In genomic region chr2:158155101-158155500, GRCm38 (mm10) we compare ENCODE assay signal across 11 mouse cellular contexts.
"Had no signal": no experiment of that assay in that cellular context is flagged by ENCODE, and none has a peak within 500 bp of the region (broad histone marks: within the 10 kb centered on the region; RNA-seq: fewer than 3 reads in every experiment).

No protein-coding gene starts in this region.

- H3K27me3 ChIP-seq: limb, embryonic 13.5 days; lung, embryonic 15.5 days; midbrain, embryonic 13.5 days; neural tube, embryonic 15.5 days had no signal

- H3K36me3 ChIP-seq: limb, embryonic 13.5 days; lung, embryonic 15.5 days; midbrain, embryonic 13.5 days; neural tube, embryonic 15.5 days had no signal

- H3K4me2 ChIP-seq: lung, embryonic 15.5 days; midbrain, embryonic 13.5 days; neural tube, embryonic 15.5 days had no signal

- H3K9me3 ChIP-seq: limb, embryonic 13.5 days; lung, embryonic 15.5 days had no signal

- H3K27ac ChIP-seq: liver, embryonic 14.5 days; midbrain, embryonic 13.5 days; neural tube, embryonic 15.5 days had no signal

- H3K4me3 ChIP-seq: limb, embryonic 13.5 days; lung, embryonic 15.5 days; midbrain, embryonic 13.5 days; neural tube, embryonic 15.5 days had no signal

- H3K9ac ChIP-seq: limb, embryonic 13.5 days; liver, embryonic 14.5 days; lung, embryonic 15.5 days; midbrain, embryonic 13.5 days; neural tube, embryonic 15.5 days had no signal

- DNase-seq: kidney, adult 8-10 months; kidney, postnatal 36 days; left cerebral cortex, postnatal 4 days; right cerebral cortex, adult 18-20 months; thymus, adult 18-20 months; thymus, postnatal 14 days had no signal

- ATAC-seq: midbrain, embryonic 13.5 days had no signal
